Mouse (Mus musculus) limb, embryonic 13.5 days (tissue): ENCODE measurements around the gene Bcas1. TPM values are rescaled to one million over a fixed set of nuclear protein-coding genes. Genes with fewer than 3 reads are reported as not detected.

ENCODE experiments used
- ATAC-seq: fragments of 200-750 bp; cut with Nextera tagmentation; 2 replicates; pipeline ENCODE4 v1.8.0; 2017; ENCODE audit warnings: low read depth, moderate number of reproducible peaks, moderate TSS enrichment; ENCODE audit not compliant: low FRiP score
- H3K27ac ChIP-seq: fragments of 300-500 bp; sonication (generic); 2 replicates; pipeline ENCODE4 v1.5.1; 2015; ENCODE audit warnings: inconsistent platforms, mild to moderate bottlenecking, moderate library complexity
- H3K27me3 ChIP-seq: fragments of 300-500 bp; sonication (generic); 2 replicates; pipeline ENCODE4 v1.6.1; 2015; ENCODE audit warnings: mild to moderate bottlenecking, inconsistent platforms
- H3K36me3 ChIP-seq: fragments of 300-500 bp; sonication (generic); 2 replicates; pipeline ENCODE4 v1.6.1; 2015; ENCODE audit warnings: inconsistent platforms, mild to moderate bottlenecking, moderate library complexity
- H3K4me1 ChIP-seq: fragments of 300-500 bp; sonication (generic); 2 replicates; pipeline ENCODE4 v1.6.1; 2015; ENCODE audit warnings: inconsistent platforms
- H3K4me2 ChIP-seq: fragments of 300-500 bp; sonication (generic); replicated peaks from 2 replicates; pipeline ENCODE4 v1.6.1; 2015; ENCODE audit warnings: inconsistent platforms, mild to moderate bottlenecking, moderate library complexity
- H3K4me3 ChIP-seq: fragments of 300-500 bp; sonication (generic); 2 replicates; pipeline ENCODE4 v1.5.1; 2015; ENCODE audit warnings: moderate library complexity, mild to moderate bottlenecking, inconsistent platforms
- H3K9ac ChIP-seq: fragments of 300-500 bp; sonication (generic); 2 replicates; pipeline ENCODE4 v1.6.1; 2015; ENCODE audit warnings: mild to moderate bottlenecking, inconsistent platforms
- H3K9me3 ChIP-seq: fragments of 300-500 bp; sonication (generic); 2 replicates; pipeline ENCODE4 v1.6.1; 2016; ENCODE audit warnings: inconsistent platforms
- WGBS: fragments of 180-500 bp; shearing (Covaris S2); methylation state at CpG from one replicate; pipeline ENCODE4 v1.1.7; 2015; 5-methylcytosine and 5-hydroxymethylcytosine counted together
- polyA plus RNA-seq: library from polyadenylated mRNA; unstranded; fragments of >200 nt; fragmentation: Nextera tagmentation; extraction: Ambion mirVana; gene quantifications from 2 replicates; pipeline ENCODE4 v1.2.1, GENCODE M21; 2015

Bcas1 gene
- polyA plus RNA-seq, 1 experiment from 2014 or later = 0.89 TPM

- Histone ChIP-seq H3K9me3 (no peaks in the 10 kb centered on the region), H3K36me3 (no peaks in the 10 kb centered on the region), H3K27ac (no peak overlapping the region), H3K4me2 (peak overlapping the region; percentile 41), H3K9ac (no peak overlapping the region), H3K4me1 (0 out of 2 replicates have a peak, but pooled peaks cover 4% of the 10 kb centered on the region), H3K27me3 (peaks cover 7% of the 10 kb centered on the region), H3K4me3 (no peak overlapping the region)
- WGBS = 8% methylated on average over 9 of the region's 9 CpGs
- ATAC-seq = no peak
Observed at GRCm38 (mm10) chr2:170450933-170451332, 23.3 kb upstream of the Bcas1 start.

GRCm38 (mm10) chr2:170447651-170448050 is 20.0 kb upstream of the Bcas1 start:
- H3K4me2 ChIP-seq = no peak overlapping the region
- 67% methylated on average over 10 of the region's 10 CpGs for WGBS
- no peak for ATAC-seq
- H3K27me3 ChIP-seq = peaks cover 7% of the 10 kb centered on the region
- no peak overlapping the region for H3K9ac ChIP-seq
- no peak overlapping the region for H3K27ac ChIP-seq
- H3K4me1 ChIP-seq = 0 out of 2 replicates have a peak, but pooled peaks cover 4% of the 10 kb centered on the region
- no peak overlapping the region for H3K4me3 ChIP-seq
- H3K36me3 ChIP-seq = no peaks in the 10 kb centered on the region
- no peaks in the 10 kb centered on the region for H3K9me3 ChIP-seq

- H3K4me3 ChIP-seq = no peak overlapping the region
- H3K4me1 ChIP-seq = 0 out of 2 replicates have a peak, but pooled peaks cover 4% of the 10 kb centered on the region
- WGBS = 65% methylated on average over 5 of the region's 5 CpGs
- H3K27me3 ChIP-seq = peaks cover 7% of the 10 kb centered on the region
- no peak overlapping the region for H3K4me2 ChIP-seq
- ATAC-seq = no peak
- no peak overlapping the region for H3K27ac ChIP-seq
- H3K9me3 ChIP-seq = no peaks in the 10 kb centered on the region
- H3K9ac ChIP-seq = no peak overlapping the region
- H3K36me3 ChIP-seq = no peaks in the 10 kb centered on the region
Observed at GRCm38 (mm10) chr2:170446843-170447383, 19.3 kb upstream of the Bcas1 start.

GRCm38 (mm10) chr2:170445861-170446260 is 18.2 kb upstream of the Bcas1 start:
- H3K9ac ChIP-seq = no peak overlapping the region
- no peak for ATAC-seq
- H3K4me1 ChIP-seq = no peaks in the 10 kb centered on the region
- H3K27ac ChIP-seq = no peak overlapping the region
- H3K4me2 ChIP-seq = no peak overlapping the region
- WGBS = 86% methylated on average over 5 of the region's 5 CpGs
- no peaks in the 10 kb centered on the region for H3K36me3 ChIP-seq
- no peaks in the 10 kb centered on the region for H3K9me3 ChIP-seq
- peaks cover 11% of the 10 kb centered on the region for H3K27me3 ChIP-seq
- no peak overlapping the region for H3K4me3 ChIP-seq

- Histone ChIP-seq H3K27ac (no peak overlapping the region), H3K4me2 (no peak overlapping the region), H3K27me3 (peaks cover 16% of the 10 kb centered on the region; the same call in 1 of the 2 replicates), H3K4me3 (no peak overlapping the region), H3K9ac (no peak overlapping the region), H3K9me3 (no peaks in the 10 kb centered on the region), H3K36me3 (no peaks in the 10 kb centered on the region), H3K4me1 (peaks cover 9% of the 10 kb centered on the region; the same call in 1 of the 2 replicates)
- WGBS = 81% methylated on average over 3 of the region's 3 CpGs
- no peak for ATAC-seq
Observed at GRCm38 (mm10) chr2:170442535-170442934, 14.9 kb upstream of the Bcas1 start.

GRCm38 (mm10) chr2:170438782-170439181 is 11.1 kb upstream of the Bcas1 start:
- Histone ChIP-seq H3K27me3 (peaks cover 20% of the 10 kb centered on the region; the same call in 1 of the 2 replicates), H3K4me3 (no peak overlapping the region), H3K9me3 (no peaks in the 10 kb centered on the region), H3K36me3 (no peaks in the 10 kb centered on the region), H3K4me2 (no peak overlapping the region), H3K27ac (no peak overlapping the region), H3K9ac (no peak overlapping the region), H3K4me1 (peaks cover 9% of the 10 kb centered on the region; the same call in 1 of the 2 replicates)
- WGBS = 49% methylated on average over 13 of the region's 13 CpGs
- ATAC-seq = no peak

- H3K9me3 ChIP-seq = no peaks in the 10 kb centered on the region
- H3K27ac ChIP-seq = no peak overlapping the region
- no peak overlapping the region for H3K4me2 ChIP-seq
- H3K27me3 ChIP-seq = peaks cover 19% of the 10 kb centered on the region; the same call in 1 of the 2 replicates
- H3K4me1 ChIP-seq = peaks cover 9% of the 10 kb centered on the region; the same call in 1 of the 2 replicates
- no peak overlapping the region for H3K4me3 ChIP-seq
- H3K9ac ChIP-seq = no peak overlapping the region
- no peaks in the 10 kb centered on the region for H3K36me3 ChIP-seq
- WGBS = 66% methylated on average over 4 of the region's 4 CpGs
- ATAC-seq = no peak
Observed at GRCm38 (mm10) chr2:170436204-170436603, 8.6 kb upstream of the Bcas1 start.

GRCm38 (mm10) chr2:170432152-170432551 is 4.5 kb upstream of the Bcas1 start:
- no peak overlapping the region for H3K27ac ChIP-seq
- H3K36me3 ChIP-seq = no peaks in the 10 kb centered on the region
- no peaks in the 10 kb centered on the region for H3K9me3 ChIP-seq
- no peak overlapping the region for H3K4me3 ChIP-seq
- H3K9ac ChIP-seq = no peak overlapping the region
- H3K27me3 ChIP-seq = peaks cover 1% of the 10 kb centered on the region; the same call in 1 of the 2 replicates
- no peaks in the 10 kb centered on the region for H3K4me1 ChIP-seq
- H3K4me2 ChIP-seq = no peak overlapping the region
- 65% methylated on average over 6 of the region's 6 CpGs for WGBS
- no peak for ATAC-seq

- no peaks in the 10 kb centered on the region for H3K36me3 ChIP-seq
- H3K4me3 ChIP-seq = no peak overlapping the region
- no peaks in the 10 kb centered on the region for H3K9me3 ChIP-seq
- no peak for ATAC-seq
- no peak overlapping the region for H3K9ac ChIP-seq
- WGBS = 56% methylated on average over 8 of the region's 8 CpGs
- no peaks in the 10 kb centered on the region for H3K27me3 ChIP-seq
- H3K4me1 ChIP-seq = no peaks in the 10 kb centered on the region; the same call in 1 of the 2 replicates
- H3K4me2 ChIP-seq = no peak overlapping the region
- no peak overlapping the region for H3K27ac ChIP-seq
Observed at GRCm38 (mm10) chr2:170428966-170429365, 1.3 kb upstream of the Bcas1 start.

GRCm38 (mm10) chr2:170424131-170424530 is 3.5 kb downstream of the Bcas1 start:
- H3K27ac ChIP-seq = no peak overlapping the region
- ATAC-seq = no peak
- 0 out of 2 replicates have a peak, but pooled peaks cover 3% of the 10 kb centered on the region for H3K9me3 ChIP-seq
- no peak overlapping the region for H3K4me2 ChIP-seq
- WGBS = 66% methylated on average over 3 of the region's 3 CpGs
- no peaks in the 10 kb centered on the region for H3K27me3 ChIP-seq
- H3K36me3 ChIP-seq = no peaks in the 10 kb centered on the region
- no peak overlapping the region for H3K4me3 ChIP-seq
- H3K4me1 ChIP-seq = no peaks in the 10 kb centered on the region; the same call in 1 of the 2 replicates
- H3K9ac ChIP-seq = no peak overlapping the region

- WGBS = 39% methylated on average over 4 of the region's 4 CpGs
- H3K4me3 ChIP-seq = no peak overlapping the region
- no peaks in the 10 kb centered on the region for H3K36me3 ChIP-seq
- no peak overlapping the region for H3K4me2 ChIP-seq
- 0 out of 2 replicates have a peak, but pooled peaks cover 3% of the 10 kb centered on the region for H3K9me3 ChIP-seq
- H3K27ac ChIP-seq = no peak overlapping the region
- no peak for ATAC-seq
- H3K9ac ChIP-seq = no peak overlapping the region
- H3K27me3 ChIP-seq = no peaks in the 10 kb centered on the region; the same call in 1 of the 2 replicates
- H3K4me1 ChIP-seq = no peaks in the 10 kb centered on the region; the same call in 1 of the 2 replicates
Observed at GRCm38 (mm10) chr2:170421924-170422323, 5.7 kb downstream of the Bcas1 start.

- no peaks in the 10 kb centered on the region; the same call in 1 of the 2 replicates for H3K27me3 ChIP-seq
- H3K4me3 ChIP-seq = no peak overlapping the region
- ATAC-seq = no peak
- H3K4me1 ChIP-seq = no peaks in the 10 kb centered on the region
- H3K9ac ChIP-seq = no peak overlapping the region
- no peak overlapping the region for H3K27ac ChIP-seq
- H3K36me3 ChIP-seq = no peaks in the 10 kb centered on the region
- H3K9me3 ChIP-seq = 0 out of 2 replicates have a peak, but pooled peaks cover 3% of the 10 kb centered on the region
- H3K4me2 ChIP-seq = no peak overlapping the region
- WGBS = 43% methylated on average over 10 of the region's 10 CpGs
Observed at GRCm38 (mm10) chr2:170418748-170419147, 8.9 kb downstream of the Bcas1 start.
